Mouse (Mus musculus): ENCODE measurements at regions not wholly inside any gene's neighbourhood (a gene's known extent, or its start where the extent isn't known, plus 50 kb on each side); places are given as distances from the start of the nearest gene placed in this dataset.

GRCm38 (mm10) chr1:19754346-19754745 is 545.6 kb downstream of the Tfap2b start:
- Histone ChIP-seq H3K9ac (replicated peaks; ENCODE audit: low read length) (no peak overlapping the region), H3K27me3 (ENCODE audit: control insufficient read depth, insufficient read depth, low read length) (no peaks in the 10 kb centered on the region), H3K4me2 (ENCODE audit: low read depth, low read length) (no peak overlapping the region), H3K36me3 (replicated peaks; ENCODE audit: control insufficient read depth, insufficient read depth, low read depth, low read length) (no peaks in the 10 kb centered on the region), H3K4me3 (ENCODE audit: low read depth, low read length) (no peak overlapping the region), H3K27ac (replicated peaks; ENCODE audit: low read depth, low read length) (no peak overlapping the region), H3K4me1 (ENCODE audit: control insufficient read depth, insufficient read depth, low read length) (no peaks in the 10 kb centered on the region), H3K9me3 (replicated peaks; ENCODE audit: control insufficient read depth, low read length) (no peaks in the 10 kb centered on the region)
- WGBS = 95% methylated on average over 2 of the region's 2 CpGs
- DNase-seq (ENCODE audit: low spot score) (no peak), ATAC-seq (replicated peaks; ENCODE audit: insufficient number of reproducible peaks, low FRiP score, low TSS enrichment, low read depth) (no peak)

GRCm38 (mm10) chr1:19757921-19758436 is 549.3 kb downstream of the Tfap2b start:
- Histone ChIP-seq H3K4me3 (ENCODE audit: low read depth, low read length) (no peak overlapping the region), H3K36me3 (replicated peaks; ENCODE audit: control insufficient read depth, insufficient read depth, low read depth, low read length) (no peaks in the 10 kb centered on the region), H3K27me3 (ENCODE audit: control insufficient read depth, insufficient read depth, low read length) (no peaks in the 10 kb centered on the region), H3K4me1 (ENCODE audit: control insufficient read depth, insufficient read depth, low read length) (no peaks in the 10 kb centered on the region), H3K9me3 (replicated peaks; ENCODE audit: control insufficient read depth, low read length) (no peaks in the 10 kb centered on the region), H3K27ac (replicated peaks; ENCODE audit: low read depth, low read length) (no peak overlapping the region), H3K9ac (replicated peaks; ENCODE audit: low read length) (no peak overlapping the region), H3K4me2 (ENCODE audit: low read depth, low read length) (no peak overlapping the region)
- 78% methylated on average over 3 of the region's 3 CpGs for WGBS
- ATAC-seq (replicated peaks; ENCODE audit: insufficient number of reproducible peaks, low FRiP score, low TSS enrichment, low read depth) (no peak), DNase-seq (ENCODE audit: low spot score) (no peak)

- Histone ChIP-seq H3K36me3 (replicated peaks; ENCODE audit: control insufficient read depth, insufficient read depth, low read depth, low read length) (no peaks in the 10 kb centered on the region), H3K4me2 (ENCODE audit: low read depth, low read length) (no peak overlapping the region), H3K9ac (replicated peaks; ENCODE audit: low read length) (no peak overlapping the region), H3K27ac (replicated peaks; ENCODE audit: low read depth, low read length) (no peak overlapping the region), H3K9me3 (replicated peaks; ENCODE audit: control insufficient read depth, low read length) (no peaks in the 10 kb centered on the region), H3K4me3 (ENCODE audit: low read depth, low read length) (no peak overlapping the region), H3K27me3 (ENCODE audit: control insufficient read depth, insufficient read depth, low read length) (no peaks in the 10 kb centered on the region), H3K4me1 (ENCODE audit: control insufficient read depth, insufficient read depth, low read length) (peaks cover 2% of the 10 kb centered on the region; the same call in 1 of the 2 replicates)
- DNase-seq (ENCODE audit: low spot score) (no peak), ATAC-seq (replicated peaks; ENCODE audit: insufficient number of reproducible peaks, low FRiP score, low TSS enrichment, low read depth) (no peak)
These were observed 558.2 kb downstream of the Tfap2b start for GRCm38 (mm10) chr1:19766879-19767278.

- no peak overlapping the region for H3K4me2 ChIP-seq (ENCODE audit: low read depth, low read length)
- no peak overlapping the region for H3K27ac ChIP-seq (replicated peaks; ENCODE audit: low read depth, low read length)
- H3K9ac ChIP-seq (replicated peaks; ENCODE audit: low read length) = no peak overlapping the region
- DNase-seq (ENCODE audit: low spot score) (no peak), ATAC-seq (replicated peaks; ENCODE audit: insufficient number of reproducible peaks, low FRiP score, low TSS enrichment, low read depth) (no peak)
- H3K27me3 ChIP-seq (ENCODE audit: control insufficient read depth, insufficient read depth, low read length) = no peaks in the 10 kb centered on the region
- no peaks in the 10 kb centered on the region for H3K9me3 ChIP-seq (replicated peaks; ENCODE audit: control insufficient read depth, low read length)
- H3K4me3 ChIP-seq (ENCODE audit: low read depth, low read length) = no peak overlapping the region
- no peaks in the 10 kb centered on the region for H3K36me3 ChIP-seq (replicated peaks; ENCODE audit: control insufficient read depth, insufficient read depth, low read depth, low read length)
- H3K4me1 ChIP-seq (ENCODE audit: control insufficient read depth, insufficient read depth, low read length) = peaks cover 2% of the 10 kb centered on the region; the same call in 1 of the 2 replicates
These were observed 563.6 kb downstream of the Tfap2b start for GRCm38 (mm10) chr1:19772266-19772665.

GRCm38 (mm10) chr1:19774502-19774901 is 565.8 kb downstream of the Tfap2b start:
- H3K36me3 ChIP-seq (replicated peaks; ENCODE audit: control insufficient read depth, insufficient read depth, low read depth, low read length) = no peaks in the 10 kb centered on the region
- ATAC-seq (replicated peaks; ENCODE audit: insufficient number of reproducible peaks, low FRiP score, low TSS enrichment, low read depth) (no peak), DNase-seq (ENCODE audit: low spot score) (no peak)
- H3K4me2 ChIP-seq (ENCODE audit: low read depth, low read length) = no peak overlapping the region
- no peaks in the 10 kb centered on the region for H3K9me3 ChIP-seq (replicated peaks; ENCODE audit: control insufficient read depth, low read length)
- WGBS = 55% methylated on average over 1 of the region's 1 CpGs
- no peak overlapping the region for H3K4me3 ChIP-seq (ENCODE audit: low read depth, low read length)
- no peak overlapping the region for H3K9ac ChIP-seq (replicated peaks; ENCODE audit: low read length)
- H3K27me3 ChIP-seq (ENCODE audit: control insufficient read depth, insufficient read depth, low read length) = no peaks in the 10 kb centered on the region
- H3K27ac ChIP-seq (replicated peaks; ENCODE audit: low read depth, low read length) = no peak overlapping the region
- no peaks in the 10 kb centered on the region for H3K4me1 ChIP-seq (ENCODE audit: control insufficient read depth, insufficient read depth, low read length)

- H3K4me3 ChIP-seq (ENCODE audit: low read depth, low read length) = no peak overlapping the region
- H3K4me2 ChIP-seq (ENCODE audit: low read depth, low read length) = no peak overlapping the region
- DNase-seq (ENCODE audit: low spot score) (no peak), ATAC-seq (replicated peaks; ENCODE audit: insufficient number of reproducible peaks, low FRiP score, low TSS enrichment, low read depth) (no peak)
- 82% methylated on average over 1 of the region's 1 CpGs for WGBS
- no peaks in the 10 kb centered on the region for H3K36me3 ChIP-seq (replicated peaks; ENCODE audit: control insufficient read depth, insufficient read depth, low read depth, low read length)
- H3K9ac ChIP-seq (replicated peaks; ENCODE audit: low read length) = no peak overlapping the region
- H3K27ac ChIP-seq (replicated peaks; ENCODE audit: low read depth, low read length) = no peak overlapping the region
- no peaks in the 10 kb centered on the region for H3K27me3 ChIP-seq (ENCODE audit: control insufficient read depth, insufficient read depth, low read length)
- H3K4me1 ChIP-seq (ENCODE audit: control insufficient read depth, insufficient read depth, low read length) = no peaks in the 10 kb centered on the region
- no peaks in the 10 kb centered on the region for H3K9me3 ChIP-seq (replicated peaks; ENCODE audit: control insufficient read depth, low read length)
These were observed 568.8 kb downstream of the Tfap2b start for GRCm38 (mm10) chr1:19777542-19777941.

- no peak overlapping the region for H3K4me2 ChIP-seq (ENCODE audit: low read depth, low read length)
- H3K36me3 ChIP-seq (replicated peaks; ENCODE audit: control insufficient read depth, insufficient read depth, low read depth, low read length) = no peaks in the 10 kb centered on the region
- no peaks in the 10 kb centered on the region for H3K9me3 ChIP-seq (replicated peaks; ENCODE audit: control insufficient read depth, low read length)
- no peak for DNase-seq (ENCODE audit: low spot score)
- no peak overlapping the region for H3K9ac ChIP-seq (replicated peaks; ENCODE audit: low read length)
- H3K4me1 ChIP-seq (ENCODE audit: control insufficient read depth, insufficient read depth, low read length) = no peaks in the 10 kb centered on the region
- ATAC-seq (replicated peaks; ENCODE audit: insufficient number of reproducible peaks, low FRiP score, low TSS enrichment, low read depth) = no peak
- H3K27ac ChIP-seq (replicated peaks; ENCODE audit: low read depth, low read length) = no peak overlapping the region
- no peaks in the 10 kb centered on the region for H3K27me3 ChIP-seq (ENCODE audit: control insufficient read depth, insufficient read depth, low read length)
- H3K4me3 ChIP-seq (ENCODE audit: low read depth, low read length) = no peak overlapping the region
- WGBS = 69% methylated on average over 2 of the region's 2 CpGs
These were observed 578.3 kb downstream of the Tfap2b start for GRCm38 (mm10) chr1:19786971-19787370.

GRCm38 (mm10) chr1:19794124-19794523 is 585.4 kb downstream of the Tfap2b start:
- no peak overlapping the region for H3K4me3 ChIP-seq (ENCODE audit: low read depth, low read length)
- H3K36me3 ChIP-seq (replicated peaks; ENCODE audit: control insufficient read depth, insufficient read depth, low read depth, low read length) = no peaks in the 10 kb centered on the region
- H3K4me1 ChIP-seq (ENCODE audit: control insufficient read depth, insufficient read depth, low read length) = no peaks in the 10 kb centered on the region
- DNase-seq (ENCODE audit: low spot score) (no peak), ATAC-seq (replicated peaks; ENCODE audit: insufficient number of reproducible peaks, low FRiP score, low TSS enrichment, low read depth) (no peak)
- no peaks in the 10 kb centered on the region for H3K27me3 ChIP-seq (ENCODE audit: control insufficient read depth, insufficient read depth, low read length)
- H3K9me3 ChIP-seq (replicated peaks; ENCODE audit: control insufficient read depth, low read length) = no peaks in the 10 kb centered on the region
- no peak overlapping the region for H3K9ac ChIP-seq (replicated peaks; ENCODE audit: low read length)
- no peak overlapping the region for H3K4me2 ChIP-seq (ENCODE audit: low read depth, low read length)
- WGBS = 69% methylated on average over 2 of the region's 2 CpGs
- H3K27ac ChIP-seq (replicated peaks; ENCODE audit: low read depth, low read length) = no peak overlapping the region
